Mouse (Mus musculus): ENCODE measurements around the gene Ppef2. TPM values are rescaled to one million over a fixed set of nuclear protein-coding genes. Genes with fewer than 3 reads are reported as not detected.

Ppef2 gene
- polyA plus RNA-seq, 1 experiment from 2014 or later, result 0.36 TPM

DNA sequence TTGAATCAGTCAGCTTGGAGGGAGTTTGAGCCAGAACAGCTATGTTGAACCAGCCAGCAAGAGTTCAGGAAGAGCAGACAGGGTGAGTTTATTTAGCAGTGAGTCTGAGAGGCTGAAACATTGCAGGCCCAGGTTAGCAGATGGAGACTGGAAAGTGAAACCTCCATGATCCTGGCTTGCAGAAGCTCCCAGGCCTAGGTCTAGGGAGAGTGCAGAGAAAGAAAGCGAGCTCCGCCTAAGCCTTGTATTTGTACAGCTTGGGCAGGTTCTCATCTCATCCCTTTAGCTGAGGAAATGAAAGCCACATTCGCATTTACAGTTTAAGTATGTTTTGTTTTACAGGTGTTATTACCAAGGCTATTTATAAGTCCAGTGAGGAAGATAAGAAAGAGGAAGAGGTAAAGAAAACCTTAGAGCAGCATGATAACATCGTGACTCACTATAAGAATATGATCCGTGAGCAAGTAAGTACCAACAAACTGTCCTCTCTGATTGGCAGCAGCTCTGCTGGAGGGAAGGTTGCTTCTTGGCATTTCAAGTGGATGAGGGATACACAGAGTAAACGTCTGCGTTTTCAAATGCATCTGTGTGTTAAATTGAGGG is 67.1 kb downstream of the Ppef2 start:
- Histone ChIP-seq H3K4me3 (ENCODE audit: low read depth, low read length) (no peak overlapping the region), H3K9ac (ENCODE audit: low read depth, low read length) (no peak overlapping the region), H3K4me1 (ENCODE audit: control insufficient read depth, insufficient read depth, low read length) (no peaks in the 10 kb centered on the region), H3K36me3 (ENCODE audit: control insufficient read depth, insufficient read depth, low read length) (peaks cover 84% of the 10 kb centered on the region), H3K9me3 (ENCODE audit: control insufficient read depth, low read length) (0 out of 2 replicates have a peak, but pooled peaks cover 7% of the 10 kb centered on the region), H3K27ac (replicated peaks; ENCODE audit: low read depth, low read length) (no peak overlapping the region), H3K27me3 (replicated peaks; ENCODE audit: control insufficient read depth, insufficient read depth, low read length) (no peaks in the 10 kb centered on the region), H3K4me2 (ENCODE audit: low read depth, low read length) (no peak overlapping the region)
- ATAC-seq (ENCODE audit: low read depth), result no peak
- no peak for DNase-seq (ENCODE audit: low spot score)
- WGBS, result 97% methylated on average over 7 of the region's 7 CpGs

DNA sequence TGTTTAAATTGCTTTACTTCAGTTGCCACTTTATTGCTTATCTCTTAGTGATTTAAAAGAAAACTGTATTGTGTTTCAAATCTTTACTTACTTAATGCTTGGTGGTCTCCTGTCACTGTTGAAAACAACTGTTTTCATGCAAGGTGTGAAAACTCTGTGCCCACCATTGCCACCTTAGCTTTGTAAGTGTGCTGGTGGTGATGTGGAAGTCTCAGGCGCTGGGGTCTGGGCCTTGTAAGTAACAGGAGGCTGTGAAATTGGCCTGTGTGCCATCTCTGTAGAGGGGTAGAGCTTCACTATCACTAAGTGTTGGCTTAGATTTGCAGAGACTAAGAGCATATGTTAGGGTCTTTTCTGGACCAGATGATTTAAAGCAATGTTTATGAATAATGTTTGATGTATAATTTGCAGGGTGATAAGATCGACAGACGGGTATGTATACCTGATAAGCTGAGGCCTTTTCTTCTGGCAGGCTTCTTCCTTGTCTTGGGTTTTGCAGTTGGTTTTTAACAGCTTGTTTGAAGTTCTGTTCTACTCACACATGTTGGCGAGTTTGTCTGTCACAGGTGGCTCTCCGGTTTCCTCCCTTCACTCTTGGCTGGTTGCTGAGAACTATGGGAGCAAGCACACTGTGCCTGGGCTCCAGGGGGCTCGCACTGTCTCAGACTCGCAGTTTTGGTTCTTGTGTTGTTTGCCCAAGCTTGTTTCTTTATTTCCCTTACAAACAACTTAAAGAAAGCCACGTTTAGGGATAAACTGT is 72.8 kb downstream of the Ppef2 start:
- DNase-seq (ENCODE audit: low spot score), result no peak
- Histone ChIP-seq H3K9ac (ENCODE audit: low read depth, low read length) (no peak overlapping the region), H3K4me1 (ENCODE audit: control insufficient read depth, insufficient read depth, low read length) (no peaks in the 10 kb centered on the region), H3K36me3 (ENCODE audit: control insufficient read depth, insufficient read depth, low read length) (peaks cover 84% of the 10 kb centered on the region), H3K4me3 (ENCODE audit: low read depth, low read length) (no peak overlapping the region), H3K9me3 (ENCODE audit: control insufficient read depth, low read length) (0 out of 2 replicates have a peak, but pooled peaks cover 2% of the 10 kb centered on the region), H3K4me2 (ENCODE audit: low read depth, low read length) (no peak overlapping the region), H3K27ac (replicated peaks; ENCODE audit: low read depth, low read length) (no peak overlapping the region), H3K27me3 (replicated peaks; ENCODE audit: control insufficient read depth, insufficient read depth, low read length) (no peaks in the 10 kb centered on the region)
- ATAC-seq (ENCODE audit: low read depth), result no peak
- WGBS, result 85% methylated on average over 8 of the region's 8 CpGs

Other genes with a start within 250 kb of the Ppef2 start
- 2.9 and 4.3 TPM in 2 replicates for gene Cdkl2, start 212.4 kb downstream of the Ppef2 start, polyA plus RNA-seq (2014; fragmentation: Nextera tagmentation; extraction: Ambion mirVana)
- gene G3bp2, start 172.6 kb downstream of the Ppef2 start, polyA plus RNA-seq (2014; fragmentation: Nextera tagmentation; extraction: Ambion mirVana), result 153 and 175 TPM in 2 replicates
- gene Uso1, start 118.3 kb downstream of the Ppef2 start, polyA plus RNA-seq (2014; fragmentation: Nextera tagmentation; extraction: Ambion mirVana), result 41.8 and 49.3 TPM in 2 replicates
- gene U90926, start 40.9 kb downstream of the Ppef2 start, polyA plus RNA-seq (2014; fragmentation: Nextera tagmentation; extraction: Ambion mirVana), result not detected in 2 replicates
- 15.1 and 17.4 TPM in 2 replicates for gene Naaa, start 21.9 kb upstream of the Ppef2 start, polyA plus RNA-seq (2014; fragmentation: Nextera tagmentation; extraction: Ambion mirVana)
- 37.4 and 38.8 TPM in 2 replicates for gene Sdad1, start 54.2 kb upstream of the Ppef2 start, polyA plus RNA-seq (2014; fragmentation: Nextera tagmentation; extraction: Ambion mirVana)
- gene Cxcl9, start 71.8 kb upstream of the Ppef2 start, polyA plus RNA-seq (2014; fragmentation: Nextera tagmentation; extraction: Ambion mirVana), result 0.21 and 0.22 TPM in 2 replicates
- 6.6 and 10.3 TPM in 2 replicates for gene Art3, start 75.5 kb upstream of the Ppef2 start, polyA plus RNA-seq (2014; fragmentation: Nextera tagmentation; extraction: Ambion mirVana)
- gene Cxcl10, start 92.6 kb upstream of the Ppef2 start, polyA plus RNA-seq (2014; fragmentation: Nextera tagmentation; extraction: Ambion mirVana), result 0.89 and 1.9 TPM in 2 replicates
- gene Nup54, start 178.9 kb upstream of the Ppef2 start, polyA plus RNA-seq (2014; fragmentation: Nextera tagmentation; extraction: Ambion mirVana), result 39.8 and 43.9 TPM in 2 replicates